Mouse (Mus musculus) fibroblast of lung, adult 2 months (primary cell): Measurements from ENCODE around the gene Itm2c.
A peak's percentile ranks its signal among the peaks of the same experiment; 100 is the strongest.

Experiments
- DNase-seq: peaks from one replicate; pipeline ENCODE4 v3.0.0-alpha.2; 2011; ENCODE audit warnings: low read depth

Gene Itm2c

GRCm38 (mm10) chr1:85934560-85934959 lies 40.5 kb downstream of the Itm2c start:
- DNase-seq = no peak

GRCm38 (mm10) chr1:85935148-85935852 lies 41.2 kb downstream of the Itm2c start:
- peak; percentile 18 for DNase-seq

GRCm38 (mm10) chr1:85936265-85936664 lies 42.2 kb downstream of the Itm2c start:
- no peak for DNase-seq

GRCm38 (mm10) chr1:85937323-85937722 lies 43.2 kb downstream of the Itm2c start:
- DNase-seq = no peak

DNA sequence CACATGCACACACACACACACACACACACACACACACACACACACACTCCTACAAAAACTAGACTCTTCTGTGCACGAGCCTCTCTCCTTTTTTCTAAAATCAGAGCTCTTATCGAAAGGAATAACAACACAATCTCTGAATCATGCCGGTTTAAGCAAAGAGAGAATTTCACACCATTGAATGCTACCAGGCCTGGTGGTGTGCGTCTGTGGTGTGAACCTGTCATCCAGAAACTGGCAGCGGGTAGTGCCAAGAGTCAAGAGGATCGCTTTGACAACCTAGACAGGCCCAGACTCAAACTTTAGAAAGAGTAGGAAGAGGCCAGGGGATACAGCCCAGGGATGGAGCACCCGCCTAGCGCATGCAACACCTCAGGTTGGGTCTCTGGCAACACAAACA lies 48.2 kb downstream of the Itm2c start:
- DNase-seq = no peak

- DNase-seq = no peak
These were observed 55.1 kb downstream of the Itm2c start for GRCm38 (mm10) chr1:85949085-85949684.

DNA sequence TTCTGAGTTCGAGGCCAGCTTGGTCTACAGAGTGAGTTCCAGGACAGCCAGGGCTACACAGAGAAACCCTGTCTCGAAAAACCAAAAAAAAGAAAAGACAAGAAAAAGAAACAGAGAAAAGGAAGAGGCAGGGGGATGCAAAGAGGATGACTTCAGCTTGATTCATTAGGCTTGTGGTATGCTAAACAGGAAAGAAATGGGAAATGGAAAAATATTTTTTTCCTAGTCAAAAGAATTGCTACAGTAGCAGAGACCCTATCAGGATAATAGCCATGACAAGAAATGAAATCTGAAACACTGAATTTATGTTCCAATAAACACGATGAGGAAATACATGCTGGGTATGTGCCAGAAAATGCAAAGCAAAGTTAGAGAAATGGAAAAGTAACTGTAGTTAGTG lies 61.1 kb downstream of the Itm2c start:
- no peak for DNase-seq

- no peak for DNase-seq
These were observed 63.2 kb downstream of the Itm2c start for GRCm38 (mm10) chr1:85957290-85957689.

DNA sequence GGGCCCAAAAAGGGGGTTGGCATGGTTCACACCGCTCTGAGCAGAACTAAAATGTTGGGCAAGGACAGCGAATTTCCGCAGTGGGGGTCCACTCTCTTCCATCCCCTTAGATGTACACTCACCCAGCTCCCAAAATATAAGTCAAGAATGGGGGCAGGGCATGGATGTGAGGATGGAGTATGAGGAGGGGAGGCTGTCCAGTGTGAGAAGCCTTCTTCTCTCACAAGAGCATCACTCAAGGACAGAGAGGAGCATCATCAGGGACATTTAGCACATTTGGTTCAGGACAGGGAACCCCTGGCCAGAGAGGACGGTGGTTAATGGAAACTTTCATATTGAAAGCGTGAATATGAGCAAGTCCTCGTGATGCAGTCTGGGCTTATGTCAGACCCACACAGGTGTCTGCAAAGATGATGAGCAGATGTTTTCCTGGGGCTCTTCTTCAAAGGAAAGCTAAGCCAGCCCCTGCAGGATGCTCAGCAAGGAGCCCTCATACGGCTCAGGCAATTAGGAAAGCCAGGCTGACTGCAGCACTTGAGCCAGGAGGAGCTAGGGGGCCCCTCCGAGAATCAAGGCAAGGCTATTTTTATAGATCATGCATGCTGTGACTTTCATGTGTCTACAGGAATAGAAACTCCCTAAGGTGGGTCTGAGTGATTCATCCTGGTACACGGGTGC lies 64.0 kb downstream of the Itm2c start:
- DNase-seq = no peak
